Mouse (Mus musculus): ENCODE results near the gene Ksr1.

DNA sequence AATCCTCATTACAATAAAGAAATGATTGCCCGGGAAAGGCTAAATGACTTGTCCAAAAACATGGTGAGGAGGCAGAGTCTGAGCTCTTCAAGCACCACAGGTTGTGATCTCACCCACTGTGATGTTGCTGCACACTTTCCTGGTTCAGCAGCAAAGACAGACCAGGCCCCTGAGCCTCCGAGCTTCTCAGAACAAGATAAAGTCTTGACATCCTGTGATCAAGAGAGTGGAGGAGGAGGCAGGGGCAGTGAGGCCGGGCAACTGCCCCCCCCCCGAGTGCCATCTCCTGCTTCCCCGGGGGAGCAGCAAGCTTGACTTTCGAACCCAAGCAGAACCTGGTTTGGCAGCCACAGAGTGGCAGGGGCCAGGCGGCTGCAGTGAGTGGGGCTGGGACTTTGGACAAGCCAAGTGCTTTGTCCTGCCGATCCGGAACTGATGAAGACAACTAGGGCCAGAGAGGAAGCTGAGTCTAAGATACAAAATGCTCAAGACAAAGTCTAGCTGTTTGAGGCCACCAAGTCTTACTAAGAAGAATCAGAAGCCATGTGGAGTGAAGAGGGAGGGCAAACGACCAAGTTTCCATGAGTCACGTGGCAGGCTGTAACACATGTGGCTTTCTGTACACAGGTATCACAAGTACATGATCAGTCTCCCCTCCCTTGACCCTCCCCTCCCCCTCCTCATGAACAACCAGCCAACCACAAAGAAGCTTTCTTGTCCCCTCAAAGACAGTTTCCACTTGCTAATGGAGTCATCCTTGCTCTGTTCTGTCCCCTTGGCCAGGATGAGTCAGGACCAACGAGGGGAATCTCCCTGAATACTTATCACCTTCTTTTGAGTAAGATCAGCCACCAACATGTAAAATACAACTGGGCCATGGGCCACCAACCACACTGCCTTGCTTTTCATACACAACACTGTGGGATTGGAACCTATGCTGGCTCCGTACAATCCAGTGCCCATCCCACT lies 16.5 kb downstream of the Ksr1 start:
- TF ChIP-seq CTCF (IDR thresholded peaks at IDR 0.05; ENCODE audit: insufficient read depth, low read length) (no peak), POLR2A (IDR thresholded peaks at IDR 0.05; ENCODE audit: borderline replicate concordance, extremely low read depth, low read depth, low read length) (no peak)

Measured in lung, adult 2 months (tissue).